Mouse (Mus musculus): ENCODE measurements around the gene Lypd6b.

- TF ChIP-seq CTCF (conservative IDR thresholded peaks at IDR 0.05; ENCODE audit: low read length) = no peak
- no peak for TF ChIP-seq POU5F1 (IDR thresholded peaks at IDR 0.05; ENCODE audit: borderline replicate concordance, low read length)
Measured at GRCm38 (mm10) chr2:49751544-49752210, 35.8 kb upstream of the Lypd6b start.
